Mouse (Mus musculus) embryonic facial prominence, embryonic 11.5 days (tissue): ENCODE results near the gene Dnajb5. TPM values are rescaled to one million over a fixed set of nuclear protein-coding genes. Genes with fewer than 3 reads are reported as not detected.

ENCODE experiments used
- ATAC-seq: fragments of 200-750 bp; cut with Nextera tagmentation; replicated peaks from 2 replicates; pipeline ENCODE4 v1.8.0; 2017; ENCODE audit warnings: low read depth; ENCODE audit not compliant: insufficient number of reproducible peaks, low FRiP score, low TSS enrichment
- DNase-seq: peaks from one replicate; pipeline ENCODE4 v3.0.0-alpha.2; 2015; ENCODE audit warnings: low spot score
- H3K27ac ChIP-seq: fragments of 300-500 bp; sonication (generic); replicated peaks from 2 replicates; pipeline ENCODE4 v1.5.1; 2014; ENCODE audit warnings: mild to moderate bottlenecking, low read depth, low read length, control low read depth
- H3K27me3 ChIP-seq: fragments of 300-500 bp; sonication (generic); 2 replicates; pipeline ENCODE4 v1.6.1; 2014; ENCODE audit warnings: mild to moderate bottlenecking, low read length, moderate library complexity, mixed read lengths; ENCODE audit not compliant: control insufficient read depth, insufficient read depth
- H3K36me3 ChIP-seq: fragments of 300-500 bp; sonication (generic); replicated peaks from 2 replicates; pipeline ENCODE4 v1.6.1; 2014; ENCODE audit warnings: low read depth, mild to moderate bottlenecking, low read length, moderate library complexity, mixed read lengths; ENCODE audit not compliant: control insufficient read depth, insufficient read depth
- H3K4me1 ChIP-seq: fragments of 300-500 bp; sonication (generic); 2 replicates; pipeline ENCODE4 v1.6.1; 2014; ENCODE audit warnings: low read length, mixed read lengths; ENCODE audit not compliant: control insufficient read depth, insufficient read depth
- H3K4me2 ChIP-seq: fragments of 300-500 bp; sonication (generic); 2 replicates; pipeline ENCODE4 v1.6.1; 2014; ENCODE audit warnings: low read depth, mild to moderate bottlenecking, control low read depth, low read length, moderate library complexity
- H3K4me3 ChIP-seq: fragments of 300-500 bp; sonication (generic); 2 replicates; pipeline ENCODE4 v1.5.1; 2014; ENCODE audit warnings: low read depth, low read length, control low read depth
- H3K9ac ChIP-seq: fragments of 300-500 bp; sonication (generic); replicated peaks from 2 replicates; pipeline ENCODE4 v1.6.1; 2014; ENCODE audit warnings: mild to moderate bottlenecking, control low read depth, low read length
- H3K9me3 ChIP-seq: fragments of 300-500 bp; sonication (generic); replicated peaks from 2 replicates; pipeline ENCODE4 v1.6.1; 2016; ENCODE audit warnings: mild to moderate bottlenecking, low read length, inconsistent platforms, mixed read lengths; ENCODE audit not compliant: control insufficient read depth
- whole genome bisulfite sequencing: fragments of 180-500 bp; shearing (Covaris S2); extraction: QIAGEN DNeasy Blood & Tissue Kit; methylation state at CpG from one replicate; pipeline ENCODE4 v1.1.7; 2014; 5-methylcytosine and 5-hydroxymethylcytosine counted together
- polyA plus RNA-seq: library from polyadenylated mRNA; unstranded; fragments of >200 nt; fragmentation: Nextera tagmentation; extraction: Ambion mirVana; gene quantifications from 2 replicates; pipeline ENCODE4 v1.2.1, GENCODE M21; 2014

The Dnajb5 gene
- polyA plus RNA-seq, 1 experiment from 2014 or later, result 8.6 TPM

GRCm38 (mm10) chr4:42951206-42952195 is 1.9 kb downstream of the Dnajb5 start:
- Histone ChIP-seq H3K4me1 (no peaks in the 10 kb centered on the region; the same call in 1 of the 2 replicates), H3K4me2 (no peak overlapping the region), H3K27ac (no peak overlapping the region)

GRCm38 (mm10) chr4:42952563-42952962 is 2.9 kb downstream of the Dnajb5 start:
- no peaks in the 10 kb centered on the region for H3K27me3 ChIP-seq
- no peak overlapping the region for H3K9ac ChIP-seq
- 86% methylated on average over 7 of the region's 7 CpGs for WGBS
- no peaks in the 10 kb centered on the region; the same call in 1 of the 2 replicates for H3K4me1 ChIP-seq
- no peak for DNase-seq
- no peak for ATAC-seq
- no peak overlapping the region for H3K4me3 ChIP-seq
- no peak overlapping the region for H3K27ac ChIP-seq
- no peak overlapping the region for H3K4me2 ChIP-seq
- no peaks in the 10 kb centered on the region for H3K9me3 ChIP-seq
- H3K36me3 ChIP-seq, result no peaks in the 10 kb centered on the region; the same call in 1 of the 2 replicates

More at GRCm38 (mm10) chr4:42951206-42952195, 1.9 kb downstream of the Dnajb5 start:
- Histone ChIP-seq H3K9me3 (no peaks in the 10 kb centered on the region), H3K4me3 (no peak overlapping the region), H3K36me3 (no peaks in the 10 kb centered on the region), H3K27me3 (no peaks in the 10 kb centered on the region), H3K9ac (peak overlapping the region; percentile 7; the same call in 1 of the 2 replicates)
- ATAC-seq (no peak), DNase-seq (no peak)
- 64% methylated on average over 11 of the region's 11 CpGs for WGBS

- Histone ChIP-seq H3K27ac (no peak overlapping the region), H3K4me2 (no peak overlapping the region), H3K36me3 (no peaks in the 10 kb centered on the region; the same call in 1 of the 2 replicates), H3K4me3 (no peak overlapping the region), H3K27me3 (no peaks in the 10 kb centered on the region), H3K9me3 (no peaks in the 10 kb centered on the region), H3K9ac (no peak overlapping the region), H3K4me1 (no peaks in the 10 kb centered on the region; the same call in 1 of the 2 replicates)
- 18% methylated on average over 10 of the region's 10 CpGs for WGBS
- DNase-seq (no peak), ATAC-seq (no peak)
These were observed 4.0 kb downstream of the Dnajb5 start for GRCm38 (mm10) chr4:42953435-42954094.

- no peaks in the 10 kb centered on the region for H3K9me3 ChIP-seq
- 6% methylated on average over 10 of the region's 10 CpGs for WGBS
- DNase-seq (peak; percentile 82), ATAC-seq (no peak)
- no peak overlapping the region for H3K4me2 ChIP-seq
- no peak overlapping the region for H3K9ac ChIP-seq
- H3K36me3 ChIP-seq, result no peaks in the 10 kb centered on the region; the same call in 1 of the 2 replicates
- no peak overlapping the region for H3K27ac ChIP-seq
- H3K4me1 ChIP-seq, result no peaks in the 10 kb centered on the region; the same call in 1 of the 2 replicates
- H3K4me3 ChIP-seq, result no peak overlapping the region
- H3K27me3 ChIP-seq, result no peaks in the 10 kb centered on the region
These were observed 4.7 kb downstream of the Dnajb5 start for GRCm38 (mm10) chr4:42954297-42954696.

- Histone ChIP-seq H3K9me3 (no peaks in the 10 kb centered on the region), H3K4me1 (no peaks in the 10 kb centered on the region; the same call in 1 of the 2 replicates), H3K36me3 (no peaks in the 10 kb centered on the region; the same call in 1 of the 2 replicates), H3K9ac (no peak overlapping the region), H3K27me3 (no peaks in the 10 kb centered on the region), H3K27ac (no peak overlapping the region), H3K4me3 (no peak overlapping the region), H3K4me2 (no peak overlapping the region)
- 90% methylated on average over 3 of the region's 3 CpGs for WGBS
- DNase-seq, result no peak
- no peak for ATAC-seq
These were observed 5.6 kb downstream of the Dnajb5 start for GRCm38 (mm10) chr4:42955200-42955599.

GRCm38 (mm10) chr4:42956581-42956980 is 7.0 kb downstream of the Dnajb5 start:
- no peaks in the 10 kb centered on the region for H3K9me3 ChIP-seq
- H3K9ac ChIP-seq, result no peak overlapping the region
- H3K4me1 ChIP-seq, result no peaks in the 10 kb centered on the region
- no peak for DNase-seq
- 95% methylated on average over 17 of the region's 17 CpGs for WGBS
- H3K36me3 ChIP-seq, result no peaks in the 10 kb centered on the region; the same call in 1 of the 2 replicates
- no peak overlapping the region for H3K27ac ChIP-seq
- no peak overlapping the region for H3K4me3 ChIP-seq
- no peaks in the 10 kb centered on the region for H3K27me3 ChIP-seq
- no peak overlapping the region for H3K4me2 ChIP-seq
- no peak for ATAC-seq

GRCm38 (mm10) chr4:42957306-42957705 is 7.7 kb downstream of the Dnajb5 start:
- no peak overlapping the region for H3K27ac ChIP-seq
- H3K27me3 ChIP-seq, result no peaks in the 10 kb centered on the region
- DNase-seq (no peak), ATAC-seq (no peak)
- H3K9me3 ChIP-seq, result no peaks in the 10 kb centered on the region
- WGBS, result 82% methylated on average over 11 of the region's 11 CpGs
- no peak overlapping the region for H3K4me3 ChIP-seq
- H3K4me1 ChIP-seq, result no peaks in the 10 kb centered on the region
- no peaks in the 10 kb centered on the region; the same call in 1 of the 2 replicates for H3K36me3 ChIP-seq
- H3K4me2 ChIP-seq, result no peak overlapping the region
- H3K9ac ChIP-seq, result no peak overlapping the region
